Mouse (Mus musculus): Measurements from ENCODE around the gene Cspg5. TPM values are rescaled to one million over a fixed set of nuclear protein-coding genes. Genes with fewer than 3 reads are reported as not detected.
A peak's percentile ranks its signal among the peaks of the same experiment; 100 is the strongest.

Cspg5 gene
- polyA plus RNA-seq, 1 experiment = 0.72 TPM

DNA sequence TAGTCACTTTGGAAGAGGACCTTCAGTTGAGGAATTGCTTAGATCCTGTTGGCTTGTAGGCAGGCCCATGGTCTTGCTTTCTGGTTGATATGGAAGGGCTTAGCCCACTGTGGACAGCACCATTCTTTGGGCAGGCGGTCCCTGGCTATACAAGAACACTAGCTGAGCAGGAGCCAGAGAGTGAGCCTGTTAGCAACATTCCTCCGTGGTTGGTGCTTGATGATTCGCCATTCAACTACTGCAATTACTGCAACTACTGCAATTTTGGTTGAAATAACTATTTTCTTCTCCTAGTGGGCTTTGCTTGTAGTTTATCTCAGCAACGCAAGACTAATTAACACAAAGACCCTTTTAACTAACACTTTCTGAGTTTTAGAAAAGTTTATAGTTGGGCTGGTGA, 17.4 kb upstream of the Cspg5 start:
- no peak for TF ChIP-seq POLR2A (IDR thresholded peaks at IDR 0.05; ENCODE audit: low read depth, low read length)
- TF ChIP-seq CTCF (IDR thresholded peaks at IDR 0.05; ENCODE audit: extremely low read depth, insufficient read length, insufficient replicate concordance, low read depth, low read length) = no peak
- no peak overlapping the region for H3K27ac ChIP-seq (ENCODE audit: insufficient read depth, low read depth, low read length)

DNA sequence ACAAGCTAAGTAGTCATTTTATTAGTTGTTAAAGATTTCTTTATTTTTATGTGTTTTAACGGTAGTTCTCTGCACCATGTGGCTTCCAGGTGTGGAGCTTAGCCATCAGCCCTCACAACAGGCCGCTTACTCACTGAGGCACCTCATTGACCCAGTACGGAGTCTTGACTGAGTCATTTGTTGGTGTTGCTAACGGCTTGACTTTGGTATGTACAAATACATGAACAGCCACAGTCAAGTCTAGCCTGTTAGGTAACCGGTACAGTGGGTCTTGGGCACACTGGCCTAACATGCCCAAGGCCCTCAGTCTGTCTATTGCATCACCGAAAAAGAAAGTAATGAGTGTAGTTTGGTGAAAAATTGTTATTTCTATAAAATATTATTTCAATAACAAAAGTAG, 14.9 kb upstream of the Cspg5 start:
- no peaks in the 10 kb centered on the region for H3K4me1 ChIP-seq (ENCODE audit: control insufficient read depth, insufficient read depth, insufficient read length, low read length)
- H3K4me3 ChIP-seq (ENCODE audit: low read depth, low read length) = no peak overlapping the region
- H3K27me3 ChIP-seq (ENCODE audit: control insufficient read depth, insufficient read depth, low read length) = no peaks in the 10 kb centered on the region
- peaks cover 19% of the 10 kb centered on the region for H3K36me3 ChIP-seq (ENCODE audit: control insufficient read depth, insufficient read depth, low read length)
- WGBS = 89% methylated on average over 6 of the region's 6 CpGs
- no peak overlapping the region for H3K27ac ChIP-seq (ENCODE audit: insufficient read depth, low read depth, low read length)
- TF ChIP-seq CTCF (IDR thresholded peaks at IDR 0.05; ENCODE audit: extremely low read depth, insufficient read length, insufficient replicate concordance, low read depth, low read length) (no peak), POLR2A (IDR thresholded peaks at IDR 0.05; ENCODE audit: low read depth, low read length) (no peak)

More for the DNA sequence above, 17.4 kb upstream of the Cspg5 start:
- Histone ChIP-seq H3K27me3 (ENCODE audit: control insufficient read depth, insufficient read depth, low read length) (no peaks in the 10 kb centered on the region), H3K4me3 (ENCODE audit: low read depth, low read length) (no peak overlapping the region), H3K4me1 (ENCODE audit: control insufficient read depth, insufficient read depth, insufficient read length, low read length) (no peaks in the 10 kb centered on the region), H3K36me3 (ENCODE audit: control insufficient read depth, insufficient read depth, low read length) (peaks cover 29% of the 10 kb centered on the region)
- WGBS = 92% methylated on average over 4 of the region's 4 CpGs

DNA sequence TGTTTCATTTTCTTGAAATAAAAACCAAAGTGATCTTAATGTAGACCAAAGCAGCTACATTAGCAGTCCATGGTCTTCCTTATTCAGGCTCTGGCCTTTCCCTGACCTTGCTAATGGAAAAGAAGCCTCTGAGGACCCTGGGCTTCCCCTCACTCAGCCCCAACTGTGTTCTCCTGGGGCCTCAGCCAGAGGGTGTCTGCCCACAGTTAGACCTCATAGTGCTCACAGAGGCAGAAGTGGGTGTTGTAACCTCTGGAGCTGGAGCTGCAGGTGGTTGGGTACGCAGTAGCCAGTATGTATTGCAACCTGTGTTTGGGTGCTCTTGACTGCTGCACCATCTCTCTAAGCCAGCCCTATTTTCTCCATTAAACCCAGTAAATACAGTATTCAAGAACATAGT, 14.5 kb upstream of the Cspg5 start:
- Histone ChIP-seq H3K36me3 (ENCODE audit: control insufficient read depth, insufficient read depth, low read length) (peaks cover 18% of the 10 kb centered on the region), H3K27ac (ENCODE audit: insufficient read depth, low read depth, low read length) (no peak overlapping the region), H3K4me3 (ENCODE audit: low read depth, low read length) (no peak overlapping the region), H3K4me1 (ENCODE audit: control insufficient read depth, insufficient read depth, insufficient read length, low read length) (no peaks in the 10 kb centered on the region), H3K27me3 (ENCODE audit: control insufficient read depth, insufficient read depth, low read length) (no peaks in the 10 kb centered on the region)
- TF ChIP-seq POLR2A (IDR thresholded peaks at IDR 0.05; ENCODE audit: low read depth, low read length) = no peak
- TF ChIP-seq CTCF (IDR thresholded peaks at IDR 0.05; ENCODE audit: extremely low read depth, insufficient read length, insufficient replicate concordance, low read depth, low read length) = no peak
- 86% methylated on average over 1 of the region's 1 CpGs for WGBS

DNA sequence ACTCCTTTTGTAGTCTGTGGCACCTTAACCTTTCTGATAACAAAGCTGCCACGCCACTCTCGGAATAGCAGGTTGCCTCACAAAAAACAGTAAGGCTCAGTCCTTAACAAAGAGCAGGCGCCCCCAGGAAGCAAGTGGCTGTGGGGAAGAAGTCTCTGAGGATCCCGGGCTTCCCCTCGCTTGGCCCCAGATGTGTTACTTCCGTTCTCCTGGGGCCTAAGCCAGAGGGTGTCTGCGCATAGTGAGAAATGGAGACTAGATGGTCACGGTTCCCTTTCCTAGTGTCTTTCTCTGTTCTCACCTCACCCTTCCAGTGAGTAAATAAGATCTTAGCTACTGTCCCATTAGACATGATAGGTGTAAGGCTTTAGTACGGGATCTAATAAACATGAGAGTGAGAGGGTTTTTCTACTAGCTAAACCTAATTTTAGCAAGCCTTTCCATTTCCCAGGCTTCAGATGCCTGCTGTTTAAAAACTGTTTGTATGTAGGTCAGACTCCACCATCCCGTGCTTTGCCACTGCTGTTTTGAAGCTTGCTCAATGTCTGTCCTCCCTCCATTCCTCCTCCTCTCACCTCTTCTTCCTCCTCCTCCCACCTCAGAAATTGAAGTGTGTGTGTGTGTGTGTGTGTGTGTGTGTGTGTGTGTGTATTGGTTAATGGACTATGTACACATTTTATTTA, 13.9 kb upstream of the Cspg5 start:
- no peak for TF ChIP-seq CTCF (IDR thresholded peaks at IDR 0.05; ENCODE audit: extremely low read depth, insufficient read length, insufficient replicate concordance, low read depth, low read length)
- TF ChIP-seq POLR2A (IDR thresholded peaks at IDR 0.05; ENCODE audit: low read depth, low read length) = no peak
- H3K36me3 ChIP-seq (ENCODE audit: control insufficient read depth, insufficient read depth, low read length) = peaks cover 22% of the 10 kb centered on the region
- no peak overlapping the region for H3K4me3 ChIP-seq (ENCODE audit: low read depth, low read length)
- H3K4me1 ChIP-seq (ENCODE audit: control insufficient read depth, insufficient read depth, insufficient read length, low read length) = no peaks in the 10 kb centered on the region
- 80% methylated on average over 10 of the region's 10 CpGs for WGBS
- no peak overlapping the region for H3K27ac ChIP-seq (ENCODE audit: insufficient read depth, low read depth, low read length)
- no peaks in the 10 kb centered on the region for H3K27me3 ChIP-seq (ENCODE audit: control insufficient read depth, insufficient read depth, low read length)

DNA sequence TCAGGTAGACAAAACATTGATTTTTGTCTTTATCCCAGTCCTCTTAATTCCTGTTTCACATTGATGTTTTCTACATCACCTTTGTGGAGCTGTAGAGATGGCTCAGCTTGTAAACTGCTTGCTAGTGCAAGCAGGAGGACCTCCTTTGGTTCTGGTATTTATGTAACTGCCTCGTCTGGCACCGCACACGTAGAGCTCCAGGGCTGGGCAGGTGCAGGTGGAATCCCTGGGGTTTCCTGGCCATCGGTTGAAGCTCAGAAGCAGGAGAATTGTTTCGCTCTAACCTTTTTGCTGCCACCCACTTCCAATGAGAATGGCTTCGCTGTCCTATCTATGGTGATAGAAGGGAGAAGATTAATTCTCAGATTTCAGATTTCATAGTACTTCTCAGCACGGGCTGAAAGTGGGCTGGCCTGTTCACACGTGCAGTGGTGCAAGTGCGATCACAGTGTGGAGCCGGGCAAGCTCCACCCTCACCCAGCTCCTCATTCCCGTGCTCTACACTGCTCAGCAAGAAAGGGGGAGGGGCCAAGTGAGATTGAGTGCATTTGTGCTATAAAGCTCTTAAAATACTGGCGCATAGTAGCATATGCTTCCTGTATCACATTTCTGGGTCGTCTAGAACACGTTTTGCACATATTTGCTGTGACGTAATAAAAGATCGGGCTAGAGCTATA, 13.1 kb upstream of the Cspg5 start:
- Histone ChIP-seq H3K27ac (ENCODE audit: insufficient read depth, low read depth, low read length) (no peak overlapping the region), H3K36me3 (ENCODE audit: control insufficient read depth, insufficient read depth, low read length) (peaks cover 28% of the 10 kb centered on the region)
- WGBS = 82% methylated on average over 16 of the region's 16 CpGs

DNA sequence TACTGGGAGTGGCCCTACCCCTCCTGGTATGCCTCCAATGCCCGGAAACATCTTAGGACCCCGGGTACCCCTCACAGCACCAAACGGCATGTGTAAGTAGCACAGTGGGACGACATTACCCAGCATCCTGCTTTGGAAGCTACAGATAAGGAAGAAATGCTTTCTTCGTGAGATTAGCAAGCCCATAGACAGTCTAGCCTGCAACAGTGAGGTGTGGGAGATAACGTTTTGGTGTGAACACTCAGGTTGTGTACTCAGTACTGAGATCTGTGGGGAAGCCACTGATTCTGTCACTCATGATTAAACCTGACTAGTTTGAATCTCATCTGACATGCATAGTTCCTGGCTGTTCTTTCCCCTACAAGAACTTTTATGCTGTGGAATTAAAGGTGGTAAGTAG, 8.6 kb upstream of the Cspg5 start:
- peaks cover 42% of the 10 kb centered on the region for H3K36me3 ChIP-seq (ENCODE audit: control insufficient read depth, insufficient read depth, low read length)
- no peak for TF ChIP-seq CTCF (IDR thresholded peaks at IDR 0.05; ENCODE audit: extremely low read depth, insufficient read length, insufficient replicate concordance, low read depth, low read length)
- TF ChIP-seq POLR2A (IDR thresholded peaks at IDR 0.05; ENCODE audit: low read depth, low read length) = no peak
- 90% methylated on average over 6 of the region's 6 CpGs for WGBS
- H3K27ac ChIP-seq (ENCODE audit: insufficient read depth, low read depth, low read length) = no peak overlapping the region
- H3K4me1 ChIP-seq (ENCODE audit: control insufficient read depth, insufficient read depth, insufficient read length, low read length) = no peaks in the 10 kb centered on the region
- H3K4me3 ChIP-seq (ENCODE audit: low read depth, low read length) = no peak overlapping the region
- H3K27me3 ChIP-seq (ENCODE audit: control insufficient read depth, insufficient read depth, low read length) = no peaks in the 10 kb centered on the region

More for the DNA sequence above, 13.1 kb upstream of the Cspg5 start:
- Histone ChIP-seq H3K4me3 (ENCODE audit: low read depth, low read length) (no peak overlapping the region), H3K4me1 (ENCODE audit: control insufficient read depth, insufficient read depth, insufficient read length, low read length) (no peaks in the 10 kb centered on the region), H3K27me3 (ENCODE audit: control insufficient read depth, insufficient read depth, low read length) (no peaks in the 10 kb centered on the region)
- TF ChIP-seq POLR2A (IDR thresholded peaks at IDR 0.05; ENCODE audit: low read depth, low read length) (no peak), CTCF (IDR thresholded peaks at IDR 0.05; ENCODE audit: extremely low read depth, insufficient read length, insufficient replicate concordance, low read depth, low read length) (no peak)

DNA sequence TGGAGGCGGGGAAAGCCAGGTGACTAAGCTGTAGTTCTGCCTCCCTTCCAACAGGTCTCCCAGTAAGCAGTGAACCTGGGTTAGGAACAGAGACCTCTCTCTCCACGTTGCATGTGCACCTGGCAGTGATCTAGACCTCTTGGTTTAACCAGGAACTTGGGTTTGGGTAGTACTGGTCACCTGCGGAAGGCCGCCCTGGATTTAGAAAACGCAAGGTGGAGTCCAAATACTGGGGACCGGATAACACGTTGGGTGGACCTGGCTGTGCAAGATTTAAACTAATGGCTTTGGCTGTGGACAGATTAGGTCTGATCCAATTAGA, 945 bp downstream of the Cspg5 start:
- H3K4me1 ChIP-seq (ENCODE audit: control insufficient read depth, insufficient read depth, insufficient read length, low read length) = peaks cover 7% of the 10 kb centered on the region
- no peak overlapping the region for H3K27ac ChIP-seq (ENCODE audit: insufficient read depth, low read depth, low read length)
- WGBS = 16% methylated on average over 7 of the region's 7 CpGs
- H3K4me3 ChIP-seq (ENCODE audit: low read depth, low read length) = peak overlapping the region; percentile 83
- TF ChIP-seq CTCF (IDR thresholded peaks at IDR 0.05; ENCODE audit: extremely low read depth, insufficient read length, insufficient replicate concordance, low read depth, low read length) (no peak), POLR2A (IDR thresholded peaks at IDR 0.05; ENCODE audit: low read depth, low read length) (no peak)
- H3K36me3 ChIP-seq (ENCODE audit: control insufficient read depth, insufficient read depth, low read length) = no peaks in the 10 kb centered on the region
- peaks cover 13% of the 10 kb centered on the region; the same call in 1 of the 2 replicates for H3K27me3 ChIP-seq (ENCODE audit: control insufficient read depth, insufficient read depth, low read length)
